Mouse (Mus musculus) ES-E14 (cell line): ENCODE measurements at regions not wholly inside any gene's neighbourhood (a gene's known extent, or its start where the extent isn't known, plus 50 kb on each side); places are given as distances from the start of the nearest gene placed in this dataset.
A peak's percentile ranks its signal among the peaks of the same experiment; 100 is the strongest.

Source experiments
- DNase-seq: peaks from one replicate; pipeline ENCODE4 v3.0.0-alpha.2; 2013; ENCODE audit warnings: low read depth, low spot score
- H3K27ac ChIP-seq: 2 replicates; pipeline ENCODE4 v1.5.1; 2012; ENCODE audit warnings: low read depth, mild to moderate bottlenecking, low read length, moderate library complexity, mixed read lengths; ENCODE audit not compliant: poor library complexity, insufficient read depth, severe bottlenecking
- H3K36me3 ChIP-seq: 2 replicates; pipeline ENCODE4 v1.6.1; 2012; ENCODE audit warnings: mild to moderate bottlenecking, low read length, moderate library complexity, mixed read lengths; ENCODE audit not compliant: control insufficient read depth, poor library complexity, insufficient read depth, severe bottlenecking
- H3K4me1 ChIP-seq, 2 experiments: fragments of 150-350 bp in 1 of 2; sonication (generic) in 1 of 2; 2 replicates each; pipeline ENCODE4 v1.6.1; 2012; ENCODE audit warnings: low read length in 2 of 2, mild to moderate bottlenecking in 1 of 2, mixed read lengths in 1 of 2; ENCODE audit not compliant: control insufficient read depth in 2 of 2, insufficient read depth in 2 of 2, poor library complexity in 1 of 2
- H3K4me3 ChIP-seq, 2 experiments: fragments of 150-350 bp in 1 of 2; sonication (generic) in 1 of 2; 2 replicates each; pipeline ENCODE4 v1.5.1; 2012; ENCODE audit warnings: low read length in 2 of 2, low read depth in 1 of 2, mild to moderate bottlenecking in 1 of 2, mixed read lengths in 1 of 2; ENCODE audit not compliant: insufficient read depth in 1 of 2, poor library complexity in 1 of 2, severe bottlenecking in 1 of 2
- H3K9ac ChIP-seq: 2 replicates; pipeline ENCODE4 v1.6.1; 2012; ENCODE audit warnings: low read depth, mild to moderate bottlenecking, low read length, mixed read lengths; ENCODE audit not compliant: poor library complexity, insufficient read depth, severe bottlenecking
- H3K9me3 ChIP-seq: fragments of 150-350 bp; sonication (generic); 2 replicates; pipeline ENCODE4 v1.6.1; 2012; ENCODE audit warnings: low read depth, mild to moderate bottlenecking, low read length; ENCODE audit not compliant: control insufficient read depth, insufficient read depth
- CHD2 ChIP-seq: IDR thresholded peaks from 2 replicates; pipeline ENCODE4 v1.6.1; 2014; ENCODE audit warnings: mild to moderate bottlenecking, low read depth, low read length, inconsistent platforms
- HCFC1 ChIP-seq: IDR thresholded peaks from 2 replicates; pipeline ENCODE4 v1.6.1; 2012; ENCODE audit warnings: low read length, inconsistent platforms, borderline replicate concordance; ENCODE audit not compliant: insufficient read depth
- MAFK ChIP-seq: IDR thresholded peaks from 2 replicates; pipeline ENCODE4 v1.6.1; 2014; ENCODE audit warnings: mild to moderate bottlenecking, low read depth, low read length, inconsistent platforms; ENCODE audit not compliant: insufficient read depth
- ZC3H11A ChIP-seq: IDR thresholded peaks from 2 replicates; pipeline ENCODE4 v1.6.1; 2012; ENCODE audit warnings: low read depth, mild to moderate bottlenecking, inconsistent platforms, low read length, borderline replicate concordance
- ZNF384 ChIP-seq: IDR thresholded peaks from 2 replicates; pipeline ENCODE4 v1.6.1; 2012; ENCODE audit warnings: low read depth, low read length, inconsistent platforms
- in situ Hi-C, 2 experiments: fragments of 600-800 bp; cut with MboI; formaldehyde crosslinking; loops; one replicate each; pipeline ENCODE4 v1.15.1; 2025; ENCODE audit warnings: low sequenced_read_pairs in 2 of 2, inconsistent platforms in 1 of 2; ENCODE audit not compliant: unreplicated experiment in 2 of 2

DNA sequence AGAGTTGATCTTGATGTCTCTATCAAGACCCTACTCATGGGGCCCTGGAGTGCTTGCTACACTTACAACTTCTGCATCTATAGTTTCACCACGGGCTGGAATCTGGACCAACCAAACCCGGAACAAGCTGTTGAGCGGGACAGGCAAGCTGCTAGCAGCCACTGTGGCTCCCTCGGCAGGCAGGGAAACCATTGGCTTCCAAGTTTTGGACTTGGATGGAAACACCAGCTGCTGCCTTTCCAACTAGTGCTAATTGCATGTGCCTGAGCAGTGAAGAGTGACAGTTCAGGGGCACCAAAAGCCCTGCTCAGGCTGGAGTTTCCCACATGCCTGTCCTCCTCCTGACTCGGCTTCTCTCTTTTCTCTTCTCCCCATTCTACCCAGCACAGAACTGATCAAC is 257.8 kb downstream of the Tcerg1l start:
- Histone ChIP-seq H3K9ac (no peak overlapping the region), H3K4me3 (no peak overlapping the region), H3K4me1 (no peaks in the 10 kb centered on the region), H3K27ac (no peak overlapping the region), H3K9me3 (no peaks in the 10 kb centered on the region), H3K36me3 (no peaks in the 10 kb centered on the region)
- in situ Hi-C loops: no loop called here
- DNase-seq: no peak
- no peak for TF ChIP-seq CHD2
- no peak for TF ChIP-seq HCFC1
- no peak for TF ChIP-seq ZNF384
- TF ChIP-seq MAFK: no peak
- no peak for TF ChIP-seq ZC3H11A

- Histone ChIP-seq H3K4me1 (peaks cover 8 to 16% of the 10 kb centered on the region in 2 experiments; a peak in 3 of 4 replicates), H3K27ac (no peak overlapping the region), H3K36me3 (no peaks in the 10 kb centered on the region), H3K9me3 (no peaks in the 10 kb centered on the region), H3K4me3 (no peak overlapping the region), H3K9ac (no peak overlapping the region)
- TF ChIP-seq ZC3H11A (no peak), HCFC1 (no peak), ZNF384 (no peak), MAFK (no peak), CHD2 (no peak)
- DNase-seq: no peak
- in situ Hi-C loops: no loop called here
Observed at GRCm38 (mm10) chr7:138149496-138149895, 248.0 kb downstream of the Tcerg1l start.

GRCm38 (mm10) chr7:138153455-138154167 is 243.9 kb downstream of the Tcerg1l start:
- no peaks in the 10 kb centered on the region for H3K9me3 ChIP-seq
- in situ Hi-C loops: no loop called here
- H3K9ac ChIP-seq: no peak overlapping the region
- no peak overlapping the region for H3K27ac ChIP-seq
- TF ChIP-seq ZC3H11A (no peak), HCFC1 (no peak), ZNF384 (peak; percentile 84), CHD2 (no peak), MAFK (peak; percentile 67)
- H3K36me3 ChIP-seq: no peaks in the 10 kb centered on the region
- peak; percentile 56 for DNase-seq
- peaks cover 9 to 18% of the 10 kb centered on the region in 2 experiments; a peak in 3 of 4 replicates for H3K4me1 ChIP-seq
- H3K4me3 ChIP-seq: no peak overlapping the region
